Mouse (Mus musculus) naive thymus-derived CD4-positive, alpha-beta T cell, adult 2 months (primary cell): ENCODE data around the gene Amotl1.

Experiments used
- DNase-seq: peaks from one replicate; pipeline ENCODE4 v3.0.0-alpha.2; 2011; ENCODE audit warnings: low read depth

Amotl1 gene

GRCm38 (mm10) chr9:14641310-14642067 is 3.4 kb downstream of the Amotl1 start:
- DNase-seq: no peak

GRCm38 (mm10) chr9:14636244-14636643 is 8.6 kb downstream of the Amotl1 start:
- no peak for DNase-seq

GRCm38 (mm10) chr9:14635551-14635950 is 9.3 kb downstream of the Amotl1 start:
- DNase-seq: no peak

GRCm38 (mm10) chr9:14634155-14634554 is 10.7 kb downstream of the Amotl1 start:
- DNase-seq: no peak

- DNase-seq: no peak
These were observed 12.3 kb downstream of the Amotl1 start for GRCm38 (mm10) chr9:14632365-14633163.

GRCm38 (mm10) chr9:14631729-14632128 is 13.1 kb downstream of the Amotl1 start:
- DNase-seq: no peak

GRCm38 (mm10) chr9:14627525-14627924 is 17.3 kb downstream of the Amotl1 start:
- DNase-seq: no peak

GRCm38 (mm10) chr9:14625961-14626360 is 18.9 kb downstream of the Amotl1 start:
- DNase-seq: no peak

GRCm38 (mm10) chr9:14625024-14625423 is 19.8 kb downstream of the Amotl1 start:
- no peak for DNase-seq

- no peak for DNase-seq
These were observed 20.9 kb downstream of the Amotl1 start for GRCm38 (mm10) chr9:14623928-14624327.

GRCm38 (mm10) chr9:14623250-14623649 is 21.6 kb downstream of the Amotl1 start:
- no peak for DNase-seq

- no peak for DNase-seq
These were observed 22.0 kb downstream of the Amotl1 start for GRCm38 (mm10) chr9:14622848-14623247.

GRCm38 (mm10) chr9:14620107-14620506 is 24.7 kb downstream of the Amotl1 start:
- DNase-seq: no peak

GRCm38 (mm10) chr9:14614931-14615880 is 29.6 kb downstream of the Amotl1 start:
- no peak for DNase-seq

- DNase-seq: no peak
These were observed 30.5 kb downstream of the Amotl1 start for GRCm38 (mm10) chr9:14614205-14614930.

GRCm38 (mm10) chr9:14613308-14614204 is 31.3 kb downstream of the Amotl1 start:
- DNase-seq: no peak

GRCm38 (mm10) chr9:14612588-14612987 is 32.3 kb downstream of the Amotl1 start:
- DNase-seq: no peak

GRCm38 (mm10) chr9:14608521-14608920 is 36.3 kb downstream of the Amotl1 start:
- no peak for DNase-seq

GRCm38 (mm10) chr9:14607464-14607863 is 37.4 kb downstream of the Amotl1 start:
- no peak for DNase-seq

GRCm38 (mm10) chr9:14605992-14606391 is 38.9 kb downstream of the Amotl1 start:
- no peak for DNase-seq
